Mouse (Mus musculus) kidney, adult 9 months (tissue): ENCODE data around the gene Syngr3.
"Not testable (repeated sequence)": the region's sequence is repeated elsewhere in the genome, so short reads cannot be mapped to it uniquely, and the experiment has no call there.

Experiments used
- DNase-seq: peaks from one replicate; pipeline ENCODE4 v3.0.0; 2022

Gene Syngr3

DNA sequence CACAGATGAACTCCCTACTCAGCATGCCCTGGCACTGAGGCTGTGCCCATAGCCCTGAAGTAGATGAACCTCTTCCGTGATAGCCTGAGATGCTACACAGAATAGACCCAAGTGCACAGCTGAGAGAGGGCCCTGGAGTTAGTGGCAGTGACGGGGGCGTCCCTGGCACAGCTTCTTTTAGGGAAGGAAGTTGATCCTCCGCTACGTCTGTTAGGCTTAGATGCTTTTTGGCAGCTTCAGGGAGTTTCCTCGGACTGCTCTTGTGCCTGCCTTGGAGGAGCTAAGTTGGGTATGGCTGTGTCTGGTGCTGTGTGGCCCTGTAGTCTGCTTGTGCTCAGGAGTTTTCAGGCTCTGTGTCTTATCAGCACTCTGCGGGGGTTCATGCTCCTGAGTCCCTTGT is 15.5 kb downstream of the Syngr3 start:
- DNase-seq: no peak

DNA sequence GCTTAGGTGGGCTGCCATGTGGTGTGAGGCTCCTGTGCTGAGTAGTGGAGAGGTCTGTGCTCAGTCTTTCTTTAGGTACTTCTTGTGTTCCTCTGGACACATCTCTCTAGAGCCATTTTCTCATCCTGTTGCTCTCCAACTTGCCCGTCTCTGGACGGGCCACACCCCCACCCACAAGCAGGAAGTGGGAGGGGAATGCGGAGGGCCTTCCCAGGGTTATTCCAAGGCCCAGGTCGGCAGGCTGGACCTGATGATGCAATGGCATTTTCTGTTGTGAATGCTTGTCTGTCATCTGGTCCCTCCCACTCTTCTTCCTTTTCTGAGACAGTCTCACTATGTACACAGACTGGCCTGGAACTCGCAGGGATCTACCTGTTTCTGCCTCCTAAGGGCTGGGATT is 17.6 kb downstream of the Syngr3 start:
- peak; percentile 70 for DNase-seq

DNA sequence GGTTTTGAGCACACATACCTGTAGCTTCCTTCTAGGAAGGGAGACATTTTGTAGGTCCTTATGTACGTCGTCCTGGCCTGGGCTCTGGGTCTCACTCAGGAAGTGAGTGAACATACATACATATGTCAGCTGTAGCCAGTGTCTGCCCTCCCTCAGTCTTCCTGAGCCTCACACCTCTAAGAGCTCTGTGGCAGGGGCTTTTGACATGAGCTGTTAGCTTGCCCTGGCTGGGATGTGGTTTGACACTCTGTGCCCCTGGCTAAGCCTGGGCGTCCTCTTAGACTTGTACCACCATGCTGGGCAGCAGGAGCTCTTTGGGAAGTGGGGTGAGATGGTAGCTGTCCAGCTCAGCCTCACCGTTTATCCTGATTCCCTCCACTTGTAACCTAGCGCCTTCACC is 18.4 kb downstream of the Syngr3 start:
- no peak for DNase-seq

DNA sequence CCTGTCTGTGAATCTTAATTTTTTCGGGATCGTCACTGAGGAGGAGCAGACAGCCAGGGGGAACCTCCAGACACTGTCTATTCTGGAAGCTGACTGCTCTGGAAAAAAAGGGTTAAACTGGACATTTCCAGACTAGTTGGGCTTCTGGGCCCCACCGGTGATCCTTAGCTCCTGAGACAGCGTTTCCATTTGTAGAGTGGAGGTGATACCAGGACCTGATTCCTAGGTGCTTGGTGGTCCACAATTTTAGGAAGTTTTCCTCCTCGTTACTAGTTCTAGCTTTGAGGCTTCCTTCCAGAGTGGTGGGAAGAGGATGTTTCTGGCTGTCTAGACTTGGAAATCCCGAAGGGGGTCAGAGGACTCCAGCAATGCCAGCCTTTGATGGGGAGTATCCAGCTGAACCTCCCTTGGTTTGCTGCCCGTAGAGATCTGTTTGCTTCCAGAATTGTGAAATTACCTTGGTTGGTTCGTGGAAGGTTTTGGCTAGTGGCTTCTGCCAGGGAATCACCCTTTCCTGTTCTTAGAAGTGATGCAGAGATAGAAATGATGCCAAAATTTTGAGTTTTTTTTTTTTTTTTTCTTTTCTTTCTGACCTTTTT is 19.4 kb downstream of the Syngr3 start:
- DNase-seq: no peak

DNA sequence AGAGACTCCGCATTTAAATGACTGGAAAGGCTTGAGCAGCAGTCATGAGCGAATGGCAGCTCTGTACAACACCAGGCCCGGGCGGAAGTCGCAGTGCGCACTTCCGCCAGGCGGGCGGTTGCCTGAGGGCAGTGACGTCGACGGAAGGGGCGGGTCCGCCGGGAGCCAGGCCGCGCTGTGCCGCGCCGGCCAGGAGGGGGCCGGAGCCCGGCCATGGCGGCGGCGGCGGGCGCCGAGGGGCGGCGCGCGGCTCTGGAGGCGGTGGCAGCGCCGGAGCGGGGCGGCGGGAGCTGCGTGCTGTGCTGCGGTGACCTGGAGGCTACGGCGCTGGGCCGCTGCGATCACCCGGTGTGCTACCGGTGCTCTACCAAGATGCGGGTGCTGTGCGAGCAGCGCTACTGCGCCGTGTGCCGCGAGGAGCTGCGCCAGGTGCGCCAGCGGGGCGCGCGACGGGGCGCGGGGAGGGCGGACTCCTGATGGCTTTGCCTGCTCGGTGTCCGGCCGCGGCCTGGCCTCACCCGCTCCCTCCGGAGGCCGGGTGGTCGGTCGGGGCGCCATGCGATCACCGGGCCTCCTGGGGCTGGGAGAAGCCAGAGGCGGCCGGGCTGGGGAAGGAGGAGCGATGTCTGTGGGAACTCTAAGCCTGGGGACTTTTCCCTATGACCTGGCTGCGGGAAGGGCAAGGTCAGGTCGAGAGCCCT is 20.1 kb downstream of the Syngr3 start, which contains the start of gene Zfp598:
Gene Zfp598, plus strand, starts transcription at position 143 of the 701 bp plus-strand sequence.
- peak; percentile 94 for DNase-seq

DNA sequence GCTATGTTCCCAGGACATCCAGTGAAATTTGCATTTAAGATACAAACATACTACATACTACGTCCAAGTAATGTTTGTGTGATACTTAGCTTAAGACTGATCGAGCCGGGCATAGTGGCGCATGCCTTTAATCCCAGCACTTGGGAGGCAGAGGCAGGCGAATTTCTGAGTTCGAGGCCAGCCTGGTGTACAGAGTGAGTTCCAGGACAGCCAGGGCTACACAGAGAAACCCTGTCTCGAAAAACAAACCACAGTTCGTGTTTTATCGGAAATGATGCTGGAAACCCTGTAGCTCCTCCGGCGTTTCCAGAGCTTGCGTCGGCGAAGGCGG is 20.6 kb downstream of the Syngr3 start:
- DNase-seq: not testable (repeated sequence)

DNA sequence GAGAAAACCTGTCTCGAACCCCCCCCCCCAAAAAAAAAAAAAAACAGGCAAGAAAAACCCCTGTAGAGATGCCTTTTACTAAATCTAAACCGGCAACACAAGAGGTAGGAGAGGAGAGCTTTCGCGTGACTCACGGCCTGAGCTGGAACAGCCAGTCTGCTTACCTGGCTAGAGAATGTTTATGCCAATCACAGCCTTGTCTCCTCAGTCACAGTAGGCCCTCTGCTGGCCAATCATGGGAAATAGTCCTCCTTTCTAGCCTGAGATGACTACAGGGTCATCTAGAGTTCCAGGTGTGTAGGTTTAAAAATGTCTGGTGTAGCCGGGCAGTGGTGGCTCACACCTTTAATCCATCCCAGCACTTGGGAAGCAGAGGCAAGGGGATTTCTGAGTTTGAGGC is 22.3 kb downstream of the Syngr3 start:
- DNase-seq: peak; percentile 85

DNA sequence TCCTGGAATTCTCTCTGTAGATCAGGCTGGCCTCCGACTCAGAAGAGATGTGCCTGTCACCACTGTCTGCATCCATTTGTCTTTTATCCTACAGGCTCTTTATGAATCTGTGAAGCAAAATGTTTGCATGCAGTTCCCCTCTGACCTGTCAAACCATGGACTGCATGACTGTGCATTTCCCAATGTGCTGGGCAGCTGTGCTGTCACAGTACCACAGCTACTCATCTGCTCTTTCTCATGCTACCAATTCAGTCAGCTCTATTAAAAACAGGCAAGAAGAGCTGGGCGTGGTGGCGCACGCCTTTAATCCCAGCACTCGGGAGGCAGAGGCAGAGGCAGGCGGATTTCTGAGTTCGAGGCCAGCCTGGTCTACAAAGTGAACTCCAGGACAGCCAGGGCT is 22.7 kb downstream of the Syngr3 start:
- DNase-seq: not testable (repeated sequence)

DNA sequence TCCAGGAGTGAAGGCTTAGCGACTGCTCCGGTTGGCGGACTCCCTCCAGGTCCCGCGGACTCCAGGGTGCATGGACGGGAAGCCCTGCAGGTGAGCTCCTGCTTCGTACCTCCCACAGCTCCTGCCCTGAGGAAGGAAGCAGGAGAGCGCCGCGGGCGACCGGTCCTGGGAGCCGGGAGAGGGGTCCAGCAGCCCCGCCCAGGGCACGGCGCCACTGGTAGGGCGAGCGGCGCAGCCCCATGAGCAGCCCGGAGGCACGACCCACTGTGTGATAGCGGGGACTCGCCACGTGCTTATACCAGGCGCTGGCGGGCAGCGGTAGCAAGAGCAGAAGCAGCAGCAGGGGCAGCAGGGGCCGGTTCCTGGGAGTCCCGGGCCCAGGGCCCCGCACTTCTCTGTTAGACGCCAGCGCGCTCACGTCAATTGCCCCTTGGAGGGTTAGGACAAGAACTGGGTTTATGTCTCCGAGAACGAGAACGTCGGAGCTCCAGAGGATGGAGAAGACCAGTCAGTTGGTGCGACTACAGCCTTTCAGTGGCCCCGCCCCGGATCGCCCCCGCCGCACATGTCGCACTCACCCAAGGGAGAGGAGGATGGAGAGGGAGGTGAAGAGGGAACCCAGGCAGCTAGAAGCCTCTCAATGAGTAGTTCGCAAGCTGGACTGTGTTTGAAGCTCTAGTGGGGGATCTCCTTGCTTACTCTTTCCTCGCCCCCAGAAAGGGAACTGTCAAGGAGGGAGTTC is 31.6 kb downstream of the Syngr3 start, which contains the start of gene Npw:
Gene Npw, minus strand, starts transcription at position 441 of the 742 bp plus-strand sequence.
- no peak for DNase-seq

DNA sequence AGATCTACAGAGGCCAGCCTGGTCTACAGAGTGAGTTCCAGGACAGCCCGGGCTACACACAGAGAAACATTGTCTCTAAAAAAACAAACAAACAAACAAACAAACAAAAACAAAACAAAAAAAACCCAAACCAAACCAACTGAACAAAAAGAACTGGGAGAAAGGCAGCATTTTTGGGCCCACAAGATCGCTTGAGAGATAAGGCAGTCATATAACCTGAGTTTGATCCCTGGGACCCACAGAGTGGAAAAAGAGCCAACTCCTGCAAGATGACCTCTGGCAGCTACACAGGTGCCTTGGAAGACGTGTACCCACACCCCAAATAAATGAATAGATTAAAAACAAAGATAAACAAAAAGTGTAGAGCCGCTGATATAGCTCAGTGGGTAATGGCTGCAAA is 34.8 kb downstream of the Syngr3 start:
- DNase-seq: no peak

DNA sequence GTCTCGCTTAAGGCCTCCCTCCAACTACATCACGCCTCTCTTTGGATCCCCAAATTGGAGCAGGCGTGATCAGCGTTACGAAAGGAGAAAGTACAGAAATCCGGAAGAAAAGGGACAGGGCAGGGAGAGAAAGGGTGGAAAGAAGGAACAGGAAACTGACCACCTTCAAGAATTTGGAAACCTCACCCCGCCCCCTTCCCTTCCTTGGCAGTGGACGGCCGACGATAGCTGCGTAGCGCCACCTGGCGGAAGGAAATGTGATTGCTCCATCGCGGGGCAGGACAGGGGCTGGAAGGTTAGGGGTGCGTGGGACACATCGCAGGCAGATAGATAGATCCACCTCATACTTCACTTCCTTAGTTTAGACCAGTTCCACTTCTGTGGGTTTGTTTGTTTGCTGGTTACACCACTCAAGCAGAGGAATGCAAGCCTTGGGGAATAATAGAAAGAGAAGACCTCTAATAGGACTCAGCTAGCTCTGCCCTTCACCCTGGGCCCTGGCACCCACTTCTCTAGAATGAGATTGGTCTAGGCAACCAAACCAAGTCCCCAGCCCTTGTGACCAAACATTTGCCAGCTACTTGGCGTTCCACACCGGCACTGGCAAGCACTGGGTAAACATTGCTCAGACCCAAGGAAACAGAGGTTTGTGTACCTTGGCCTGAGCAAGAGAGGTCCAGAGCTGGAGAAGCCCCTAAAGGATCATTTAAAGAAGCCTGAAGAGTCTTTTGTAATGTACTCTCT is 35.6 kb downstream of the Syngr3 start:
- peak; percentile 73 for DNase-seq

DNA sequence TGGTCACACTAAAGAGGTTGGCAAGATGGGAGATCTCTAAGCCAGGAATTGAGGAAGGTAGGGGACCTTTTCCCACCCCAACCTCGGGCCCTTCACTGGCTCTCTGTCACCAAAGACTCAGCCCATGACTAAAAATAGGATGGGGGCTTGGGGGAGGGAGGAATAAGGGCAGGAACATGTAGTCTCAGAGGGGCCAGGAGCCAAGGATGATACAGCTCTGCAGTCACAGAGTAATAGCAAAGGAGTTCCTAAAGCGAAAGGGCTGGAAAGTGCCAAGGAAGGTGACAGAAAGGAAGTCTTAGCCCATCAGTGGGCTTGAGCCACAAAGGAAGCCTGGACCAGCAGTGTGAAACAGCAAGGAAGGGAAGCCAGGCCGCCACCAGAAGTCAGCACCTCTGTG is 37.9 kb downstream of the Syngr3 start:
- no peak for DNase-seq

DNA sequence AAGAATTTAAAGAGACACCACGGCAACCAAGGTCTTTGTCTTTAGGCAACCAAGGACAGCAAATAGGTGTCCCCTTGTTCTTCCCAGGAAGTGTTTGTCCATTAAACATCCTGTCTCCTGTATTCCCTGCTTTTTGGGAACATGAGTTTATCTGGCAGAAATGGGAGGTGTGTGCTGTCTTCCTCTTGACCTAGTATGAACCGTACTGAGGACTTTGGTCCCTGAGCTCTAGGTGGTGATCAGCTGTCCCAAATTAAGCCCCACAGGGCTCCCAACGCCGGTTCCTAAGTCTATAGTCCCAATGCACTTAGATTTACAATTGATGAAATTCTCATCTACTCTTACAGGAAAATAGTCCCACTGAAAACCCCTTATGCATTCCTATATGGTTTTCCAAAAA is 39.0 kb downstream of the Syngr3 start:
- DNase-seq: no peak

DNA sequence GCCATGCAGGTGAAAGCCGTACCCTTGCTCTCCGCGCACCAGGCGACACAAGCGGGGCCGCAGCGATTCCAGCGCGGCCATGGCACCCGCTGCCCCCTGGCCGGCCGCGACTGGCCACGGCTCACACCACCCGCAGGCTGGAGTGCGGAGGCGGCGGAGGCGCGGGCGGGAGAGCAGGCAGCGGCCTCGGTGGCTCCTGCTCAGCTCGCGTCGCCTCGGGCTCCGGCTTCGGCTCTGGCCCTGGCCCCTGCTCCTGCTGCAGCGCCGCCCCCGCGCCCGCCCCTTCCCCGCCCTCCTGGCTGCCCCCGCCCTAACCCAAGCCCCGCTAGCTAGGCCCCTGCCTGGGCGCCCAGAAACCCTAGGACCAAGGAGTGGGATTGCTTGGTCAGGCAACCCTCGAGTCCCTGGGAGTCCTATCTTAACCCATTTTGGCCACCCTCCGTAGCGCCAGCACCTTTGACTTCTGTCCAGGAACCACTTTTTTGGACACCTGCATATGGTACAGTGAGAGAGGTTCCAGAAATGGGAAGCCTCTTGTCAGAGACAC is 39.6 kb downstream of the Syngr3 start, which contains the start of gene Slc9a3r2:
Gene Slc9a3r2, minus strand, starts transcription at position 258 of the 547 bp plus-strand sequence.
- DNase-seq: peak; percentile 51

DNA sequence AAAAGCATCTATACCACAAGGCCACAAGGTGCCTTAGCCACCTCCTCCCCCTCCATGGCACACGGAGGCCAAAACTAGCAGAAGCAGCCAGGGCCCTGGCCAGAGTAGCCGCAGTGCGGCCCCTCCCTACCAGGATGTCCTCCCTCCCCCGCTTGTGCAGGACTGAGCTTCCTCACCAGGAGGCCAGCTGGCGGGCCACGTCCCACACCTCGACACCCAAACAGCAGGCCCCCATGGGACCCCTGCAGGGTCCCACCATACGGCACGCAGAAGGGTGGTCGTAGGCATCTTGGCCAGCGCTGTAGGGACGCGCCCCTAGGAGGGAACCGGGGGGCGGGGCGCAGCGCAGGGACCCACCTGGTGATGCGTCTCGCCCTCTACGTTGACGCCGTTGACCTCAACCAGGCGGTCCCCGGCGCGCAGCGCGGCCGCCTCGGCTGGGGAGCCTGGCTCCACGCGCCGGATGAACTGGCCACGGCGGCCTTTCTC is 40.1 kb downstream of the Syngr3 start:
- peak; percentile 61 for DNase-seq

DNA sequence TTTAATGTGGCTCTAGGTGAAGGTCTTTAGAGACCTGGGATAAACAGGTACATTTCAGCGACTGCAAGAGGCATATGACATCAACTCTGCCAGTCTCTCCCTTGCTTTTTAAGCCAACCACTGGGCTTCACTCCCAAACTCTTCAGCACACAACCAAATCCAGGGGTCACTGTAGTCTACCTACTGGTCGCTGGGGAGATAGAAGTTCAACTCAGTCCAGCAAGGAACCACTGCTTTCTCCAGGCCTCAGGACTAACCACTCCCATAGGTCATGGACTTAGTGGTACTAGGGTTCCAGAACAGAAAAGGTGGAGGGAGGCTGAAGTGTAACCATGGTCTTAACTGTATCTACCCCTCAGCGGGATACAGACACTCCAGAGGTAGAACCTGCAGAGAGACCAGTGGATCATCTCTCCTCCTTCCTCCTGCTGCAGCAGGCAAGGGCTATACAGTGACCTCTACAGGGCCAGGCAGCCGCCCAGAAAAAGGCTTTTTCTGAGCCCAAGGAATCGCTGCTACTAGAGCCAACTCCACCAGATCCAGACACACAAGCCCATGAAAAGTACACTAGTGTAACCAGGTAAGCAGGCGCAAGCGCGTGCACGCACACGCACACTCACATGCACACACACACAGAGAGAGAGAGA is 40.9 kb downstream of the Syngr3 start:
- no peak for DNase-seq

DNA sequence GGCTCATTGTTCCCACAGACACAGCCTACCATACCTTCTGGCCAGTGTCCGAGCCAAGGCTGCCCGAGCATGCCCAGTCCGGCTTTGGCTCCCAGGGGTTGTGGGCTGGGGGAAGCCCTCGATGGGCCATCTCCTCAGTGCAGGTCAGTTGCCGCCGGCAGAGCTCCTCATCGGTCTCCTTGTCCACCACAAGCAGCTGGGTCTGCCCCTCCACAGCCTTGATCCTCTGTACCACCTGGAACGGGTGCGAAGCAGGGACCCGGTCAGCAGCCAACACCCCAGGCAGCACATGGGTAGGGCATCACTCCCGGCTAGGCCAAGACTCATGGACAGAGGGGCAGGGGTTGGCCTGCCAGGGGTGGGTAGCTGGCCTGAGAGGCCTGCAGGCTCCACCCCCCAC is 42.3 kb downstream of the Syngr3 start:
- DNase-seq: no peak

DNA sequence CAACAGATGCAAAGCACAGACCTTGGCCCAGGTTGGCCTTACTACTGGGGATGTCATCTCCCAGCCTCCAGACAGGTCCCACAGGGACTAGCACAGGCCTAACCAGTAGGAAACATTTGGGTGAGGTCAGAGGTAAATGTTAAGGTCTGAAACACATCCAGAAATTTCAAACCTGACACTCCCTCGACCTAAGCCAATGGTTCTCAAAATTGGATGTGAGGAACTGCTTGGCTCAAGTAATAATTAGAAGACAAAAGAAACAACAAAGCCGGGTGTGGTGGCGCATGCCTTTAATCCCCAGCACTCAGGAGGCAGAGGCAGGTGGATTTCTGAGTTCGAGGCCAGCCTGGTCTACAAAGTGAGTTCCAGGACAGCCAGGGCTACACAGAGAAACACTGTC is 43.4 kb downstream of the Syngr3 start:
- DNase-seq: no peak

DNA sequence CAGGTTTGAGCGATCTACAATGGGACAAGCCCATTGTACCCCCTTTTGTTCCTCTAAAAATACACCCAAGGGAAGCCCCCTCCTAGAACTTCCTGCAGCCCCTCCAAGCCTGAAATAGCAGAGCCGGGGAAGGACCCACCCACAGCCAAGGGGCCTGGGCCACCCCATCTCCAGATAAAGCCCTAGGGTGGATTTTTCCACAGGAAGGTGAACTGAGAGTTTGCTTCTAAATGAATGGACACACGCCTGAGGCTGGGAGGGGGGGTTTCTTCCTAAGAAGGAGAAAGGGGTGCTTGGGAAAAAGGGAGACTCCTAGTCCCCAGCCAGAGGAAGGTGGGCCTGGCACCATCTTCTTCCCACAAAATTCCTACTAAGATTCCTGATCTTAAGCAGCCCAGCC is 43.8 kb downstream of the Syngr3 start:
- DNase-seq: peak; percentile 48

DNA sequence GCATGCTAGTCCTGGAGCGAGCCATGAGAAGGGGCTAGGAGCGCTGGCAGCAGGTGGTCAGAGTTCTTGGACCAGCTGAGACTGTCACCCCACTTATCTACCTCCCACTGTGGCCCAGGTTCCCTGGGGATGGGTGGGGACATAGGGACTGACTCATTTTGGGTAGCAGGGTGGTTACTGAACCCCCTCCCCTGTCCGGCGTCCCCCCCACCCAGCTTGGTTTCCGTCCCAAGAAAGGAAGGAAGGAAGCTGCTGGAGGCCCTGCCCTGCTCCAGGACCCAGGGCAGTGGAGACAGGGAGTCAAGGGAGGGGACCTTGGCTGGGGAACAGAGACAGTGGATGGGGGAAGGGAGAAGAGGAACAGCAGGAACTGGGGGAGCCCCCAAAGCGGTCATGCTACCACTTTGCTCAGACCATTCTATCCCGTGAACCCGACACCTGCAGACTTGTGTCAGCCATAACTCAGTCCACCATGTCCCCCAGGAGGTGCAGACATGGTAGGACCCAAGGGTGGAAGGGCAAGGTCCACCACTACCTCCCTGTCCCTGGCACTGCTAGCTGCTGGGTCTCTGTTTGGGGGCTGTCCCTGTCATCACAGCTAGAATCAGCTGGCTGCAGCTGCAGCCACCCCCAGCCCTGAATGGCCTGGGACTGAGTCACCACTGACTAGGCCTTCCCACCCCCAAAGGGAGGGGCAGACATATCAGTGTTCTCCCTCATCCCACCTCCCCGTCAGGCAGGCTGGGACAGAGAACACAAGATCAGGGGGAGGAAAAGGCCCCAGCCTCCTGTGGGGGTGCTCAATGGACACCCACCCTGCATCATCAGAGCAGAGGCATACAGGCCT is 44.7 kb downstream of the Syngr3 start:
- peak; percentile 61 for DNase-seq

DNA sequence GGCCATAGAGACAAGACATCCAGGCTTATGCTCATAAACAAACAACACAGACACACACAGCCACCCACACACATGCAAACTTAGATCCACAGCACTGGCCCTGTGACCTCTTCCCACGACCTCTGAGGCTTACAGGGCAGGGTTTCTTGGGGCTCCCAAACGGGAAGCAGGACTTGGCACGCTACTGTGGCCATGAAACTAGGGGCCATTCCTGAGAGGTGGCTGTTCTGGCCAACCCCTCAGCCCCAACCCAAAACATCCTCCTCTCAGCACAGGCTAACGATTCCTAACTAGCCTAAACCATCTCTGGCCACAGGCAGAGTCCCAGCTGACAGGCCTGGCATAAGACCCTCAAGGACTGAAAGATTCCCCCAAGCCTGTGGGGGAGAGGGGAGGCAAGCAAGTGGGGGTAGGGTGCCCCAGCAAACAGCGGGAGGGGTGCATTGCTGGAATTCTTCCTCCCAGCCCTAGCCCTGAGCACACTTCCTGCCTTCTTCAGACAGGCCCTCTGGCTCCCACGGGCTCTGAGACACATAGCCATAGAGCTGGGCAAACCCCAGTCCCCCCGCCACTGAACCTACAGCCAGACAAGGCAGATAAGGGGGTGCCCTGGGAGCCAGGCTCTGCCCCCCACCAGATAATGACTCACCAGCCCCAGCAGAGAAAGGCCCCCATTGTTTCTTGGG is 45.6 kb downstream of the Syngr3 start:
- DNase-seq: peak; percentile 44
